Mouse (Mus musculus) fat pad, adult 2 months (tissue): ENCODE results near the gene Rbfox1.

Experiments used
- DNase-seq: peaks from one replicate; pipeline ENCODE4 v3.0.0-alpha.2; 2011; ENCODE audit warnings: low read depth, low spot score; ENCODE audit errors: extremely low read depth

The Rbfox1 gene

GRCm38 (mm10) chr16:5884746-5885689 is at the start of gene Rbfox1:
Gene Rbfox1 (plus strand): TSS chr16:5885355.
- no peak for DNase-seq

- no peak for DNase-seq
Observed at GRCm38 (mm10) chr16:5836744-5837143, 48.4 kb upstream of the Rbfox1 start.

- no peak for DNase-seq
Observed at GRCm38 (mm10) chr16:5841167-5841566, 44.0 kb upstream of the Rbfox1 start.

GRCm38 (mm10) chr16:5845645-5846044 is 39.5 kb upstream of the Rbfox1 start:
- no peak for DNase-seq

- DNase-seq: no peak
Observed at GRCm38 (mm10) chr16:5853055-5853454, 32.1 kb upstream of the Rbfox1 start.

GRCm38 (mm10) chr16:5864350-5864749 is 20.8 kb upstream of the Rbfox1 start:
- DNase-seq: no peak

- DNase-seq: no peak
Observed at GRCm38 (mm10) chr16:5866966-5867365, 18.2 kb upstream of the Rbfox1 start.

- no peak for DNase-seq
Observed at GRCm38 (mm10) chr16:5870391-5870790, 14.8 kb upstream of the Rbfox1 start.

- no peak for DNase-seq
Observed at GRCm38 (mm10) chr16:5881820-5882219, 3.3 kb upstream of the Rbfox1 start.

GRCm38 (mm10) chr16:5885690-5886050 is 515 bp downstream of the Rbfox1 start:
- DNase-seq: no peak

GRCm38 (mm10) chr16:5895564-5895963 is 10.4 kb downstream of the Rbfox1 start:
- DNase-seq: no peak

GRCm38 (mm10) chr16:5898330-5898729 is 13.2 kb downstream of the Rbfox1 start:
- no peak for DNase-seq

- DNase-seq: no peak
Observed at GRCm38 (mm10) chr16:5910742-5911141, 25.6 kb downstream of the Rbfox1 start.

GRCm38 (mm10) chr16:5911880-5912327 is 26.7 kb downstream of the Rbfox1 start:
- DNase-seq: no peak

GRCm38 (mm10) chr16:5917937-5918336 is 32.8 kb downstream of the Rbfox1 start:
- no peak for DNase-seq

- DNase-seq: no peak
Observed at GRCm38 (mm10) chr16:5926986-5927385, 41.8 kb downstream of the Rbfox1 start.

GRCm38 (mm10) chr16:5931680-5932079 is 46.5 kb downstream of the Rbfox1 start:
- no peak for DNase-seq

- no peak for DNase-seq
Observed at GRCm38 (mm10) chr16:5940016-5940415, 54.9 kb downstream of the Rbfox1 start.

- DNase-seq: no peak
Observed at GRCm38 (mm10) chr16:5945682-5946081, 60.5 kb downstream of the Rbfox1 start.

- no peak for DNase-seq
Observed at GRCm38 (mm10) chr16:5953106-5953505, 68.0 kb downstream of the Rbfox1 start.

GRCm38 (mm10) chr16:5957418-5957817 is 72.3 kb downstream of the Rbfox1 start:
- no peak for DNase-seq

GRCm38 (mm10) chr16:5961786-5962185 is 76.6 kb downstream of the Rbfox1 start:
- DNase-seq: no peak

GRCm38 (mm10) chr16:5974172-5974571 is 89.0 kb downstream of the Rbfox1 start:
- DNase-seq: no peak
